Mouse (Mus musculus): ENCODE measurements around the gene Hoxa11.

The Hoxa11 gene

DNA sequence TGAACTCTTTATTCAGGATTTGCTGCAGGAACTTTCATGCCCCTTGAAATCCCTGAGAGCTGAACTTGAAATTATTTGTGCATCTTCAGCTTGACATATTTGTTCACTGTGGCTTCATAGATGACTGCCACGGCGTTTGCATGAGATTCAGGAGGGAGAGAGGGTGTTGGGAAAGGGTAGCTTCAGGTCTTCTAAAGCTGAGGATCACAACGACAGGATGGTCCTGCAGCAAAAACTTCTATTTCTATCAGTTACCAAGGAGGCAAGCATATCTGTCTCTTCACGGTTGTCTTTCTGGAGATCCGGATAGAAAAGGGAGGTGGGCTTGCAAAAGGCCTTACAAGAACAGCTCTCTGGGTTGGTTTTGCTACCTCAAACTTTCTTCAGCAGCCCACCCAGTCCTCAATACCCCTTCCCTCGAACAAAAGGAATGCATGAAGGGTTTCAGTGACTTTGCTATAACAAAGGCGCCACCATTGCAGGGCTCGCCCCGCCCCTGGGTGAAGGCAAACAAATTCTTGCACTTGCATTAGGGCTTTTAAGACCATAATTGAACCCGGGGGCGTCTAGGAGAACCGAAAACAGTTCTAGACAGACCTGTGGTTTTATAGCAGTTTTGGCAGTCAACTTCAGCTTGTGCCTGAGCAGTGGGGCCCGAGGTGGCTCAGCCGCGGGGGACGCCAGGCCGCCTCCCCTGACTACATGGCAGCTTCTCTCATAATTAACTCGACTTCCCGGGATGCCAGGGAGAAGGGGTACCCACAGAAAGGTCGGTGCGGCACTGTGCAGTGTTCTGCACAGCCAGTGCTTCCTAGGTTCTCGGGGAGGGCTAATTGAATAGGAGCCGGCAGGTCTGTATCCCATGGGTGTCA lies 2.4 kb upstream of the Hoxa11 start:
- no peak for DNase-seq (ENCODE audit: extremely low spot score)

- no peak for DNase-seq (ENCODE audit: extremely low spot score)
Observed at GRCm38 (mm10) chr6:52246916-52247315, 1.3 kb upstream of the Hoxa11 start.

GRCm38 (mm10) chr6:52246403-52246803 lies 793 bp upstream of the Hoxa11 start:
- DNase-seq (ENCODE audit: extremely low spot score) = no peak

GRCm38 (mm10) chr6:52245040-52245756 lies 412 bp downstream of the Hoxa11 start:
- DNase-seq (ENCODE audit: extremely low spot score) = peak; percentile 64

DNA sequence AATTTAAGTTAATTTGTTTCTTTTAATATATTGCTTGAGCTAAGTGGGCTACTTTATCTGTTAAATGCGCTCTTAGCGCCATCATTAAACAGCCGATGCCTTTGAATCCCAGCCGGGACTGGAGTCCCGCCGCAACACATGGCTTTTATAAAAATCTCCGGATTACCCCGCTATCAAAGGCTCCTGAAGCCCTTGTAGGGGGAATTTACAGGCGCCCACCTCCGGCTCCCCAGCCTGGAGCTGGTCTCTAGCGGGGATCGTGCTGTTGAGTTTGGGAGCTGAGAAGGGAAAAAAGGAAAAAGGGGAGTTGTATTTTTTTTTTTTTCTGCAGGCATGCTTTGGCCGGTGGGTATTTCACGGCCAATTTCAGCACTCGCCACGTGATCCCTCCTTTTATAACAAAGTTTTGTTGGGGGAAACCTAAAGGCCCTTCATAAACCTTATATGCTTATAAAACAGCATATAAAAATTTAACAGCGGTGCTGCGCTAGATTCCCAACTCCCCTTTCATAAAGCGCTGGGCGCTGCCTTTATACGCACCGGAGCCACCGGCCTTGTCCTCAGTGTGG lies 1.1 kb downstream of the Hoxa11 start:
- no peak for DNase-seq (ENCODE audit: extremely low spot score)

DNA sequence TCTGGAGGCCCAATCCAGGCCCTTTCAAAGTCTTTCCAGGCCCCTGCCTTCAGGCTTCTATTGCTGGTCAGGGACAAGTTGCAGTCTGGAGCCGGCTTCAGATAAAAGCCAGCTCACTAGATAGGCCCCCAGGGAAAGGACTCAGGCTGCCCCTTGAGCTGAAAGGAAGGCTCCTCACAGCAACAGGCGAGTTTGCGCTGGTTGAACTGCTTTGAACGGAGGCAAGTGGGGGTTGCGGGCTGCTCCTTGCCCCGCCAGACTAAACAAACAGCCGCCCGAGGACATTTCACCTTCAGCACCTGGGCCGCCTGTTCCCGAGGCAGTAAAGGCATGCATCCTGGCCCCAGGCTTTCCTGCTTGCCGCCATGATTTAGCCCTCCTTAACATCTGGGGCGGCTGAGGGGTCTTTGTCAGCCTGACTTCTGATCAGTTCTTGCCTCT lies 1.9 kb downstream of the Hoxa11 start:
- DNase-seq (ENCODE audit: extremely low spot score) = no peak

DNA sequence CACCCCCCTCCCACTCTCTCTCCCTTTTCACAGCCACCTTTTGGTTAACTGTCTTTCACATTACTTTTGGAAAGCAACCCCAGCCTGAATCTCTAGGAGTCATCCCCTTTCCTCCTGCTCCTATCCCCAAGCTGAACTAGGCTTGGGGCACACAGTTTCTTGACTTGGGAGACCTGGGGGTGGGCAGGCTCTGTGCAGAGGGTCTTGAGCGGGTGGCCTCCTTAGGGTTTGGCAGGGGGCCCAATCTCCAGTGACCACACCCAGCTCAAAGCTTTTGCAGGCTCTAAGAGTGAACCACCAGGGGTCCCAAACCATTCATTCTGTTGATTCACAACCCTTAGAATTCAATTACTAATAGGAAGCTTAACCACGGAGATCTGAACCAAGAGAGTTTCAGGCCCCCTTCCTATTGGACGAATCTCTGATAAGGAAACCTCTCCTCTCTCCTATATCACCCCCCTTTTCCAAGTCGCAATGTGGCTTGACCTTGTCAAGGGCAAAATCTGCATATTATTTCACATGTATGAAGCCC lies 2.7 kb downstream of the Hoxa11 start:
- no peak for DNase-seq (ENCODE audit: extremely low spot score)

GRCm38 (mm10) chr6:52241001-52241621 lies 4.5 kb downstream of the Hoxa11 start:
- no peak for DNase-seq (ENCODE audit: extremely low spot score)

- DNase-seq (ENCODE audit: extremely low spot score) = peak; percentile 89
Observed at GRCm38 (mm10) chr6:52240389-52241000, 5.1 kb downstream of the Hoxa11 start, which contains the start of gene Hoxa10. Gene Hoxa10, minus strand, starts transcription at chr6:52240854.

DNA sequence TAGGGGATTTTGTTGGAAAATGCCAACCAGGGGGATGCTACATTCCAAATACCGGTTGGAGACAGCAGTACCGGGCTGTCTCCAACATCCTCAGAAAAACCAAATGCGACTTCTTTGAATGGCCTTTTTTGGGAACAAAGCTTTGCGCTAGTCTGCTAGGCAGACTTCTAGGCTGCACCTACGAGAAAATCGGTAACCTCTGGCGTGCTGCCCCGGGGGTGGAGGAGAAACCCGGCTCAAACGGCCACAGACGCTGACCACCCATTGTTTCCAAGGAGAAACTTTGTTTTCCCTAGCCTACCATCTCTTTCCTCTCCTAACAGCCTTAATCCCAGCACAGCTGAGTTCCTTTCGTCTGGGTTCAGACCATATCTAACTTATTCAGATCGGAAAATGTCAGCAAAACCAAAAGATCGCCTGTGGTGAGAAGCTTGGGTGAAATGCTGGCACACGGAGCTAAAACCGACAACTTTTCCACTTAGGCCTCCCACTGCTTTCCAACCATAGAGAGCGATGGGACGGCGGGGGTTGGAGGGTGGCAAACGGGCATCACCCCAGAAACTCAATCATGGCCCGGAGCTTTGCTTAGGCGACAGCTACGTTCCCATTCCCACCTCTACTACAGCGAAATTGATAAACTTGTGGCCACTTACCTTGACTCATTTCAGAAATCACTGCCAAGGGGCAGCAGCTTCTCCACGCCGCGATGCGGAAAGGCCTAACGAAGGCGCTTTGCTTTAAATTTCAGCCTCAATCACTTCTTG lies 5.8 kb downstream of the Hoxa11 start:
- no peak for DNase-seq (ENCODE audit: extremely low spot score)

- DNase-seq (ENCODE audit: extremely low spot score) = no peak
Observed at GRCm38 (mm10) chr6:52238976-52239375, 6.6 kb downstream of the Hoxa11 start.

DNA sequence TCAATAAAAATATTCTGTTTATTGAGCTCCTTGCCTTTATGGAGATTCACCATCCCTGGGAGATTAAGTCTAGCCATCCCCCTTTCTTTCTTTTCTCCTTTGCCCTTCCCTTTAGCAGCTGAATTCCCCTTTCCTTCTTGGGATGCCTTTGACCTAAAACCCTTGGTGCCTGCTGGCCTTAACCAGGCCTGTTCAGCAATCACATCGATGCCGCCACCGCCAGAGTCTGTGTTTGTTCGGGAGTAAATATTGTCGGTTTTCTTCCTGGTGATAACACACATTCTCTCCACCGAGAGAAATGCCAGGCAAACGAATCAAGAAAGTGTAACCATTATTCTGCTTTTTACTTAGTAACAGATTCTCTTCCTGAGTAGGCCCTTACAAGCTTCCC lies 7.5 kb downstream of the Hoxa11 start:
- no peak for DNase-seq (ENCODE audit: extremely low spot score)

GRCm38 (mm10) chr6:52237346-52238154 lies 8.1 kb downstream of the Hoxa11 start:
- DNase-seq (ENCODE audit: extremely low spot score) = no peak

DNA sequence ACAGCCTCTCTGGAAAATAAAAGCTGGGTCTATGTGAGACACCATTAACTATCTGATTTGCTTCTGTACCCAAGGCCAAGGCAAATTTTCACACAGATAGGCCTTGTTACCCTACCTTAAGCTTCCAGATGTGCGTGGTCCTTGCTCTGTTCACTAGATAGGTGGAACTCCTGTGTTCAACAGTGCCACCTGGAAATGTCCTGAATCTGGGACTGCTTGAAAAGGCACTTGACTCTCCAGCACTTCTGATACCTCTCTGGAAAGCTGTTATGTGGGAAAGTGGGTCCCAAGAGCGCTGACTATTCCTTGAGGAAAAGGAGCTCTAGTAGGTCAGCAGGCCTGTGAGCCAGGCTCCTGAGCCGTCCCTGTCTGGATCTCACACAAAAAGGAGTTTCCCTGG lies 8.8 kb downstream of the Hoxa11 start:
- no peak for DNase-seq (ENCODE audit: extremely low spot score)

DNA sequence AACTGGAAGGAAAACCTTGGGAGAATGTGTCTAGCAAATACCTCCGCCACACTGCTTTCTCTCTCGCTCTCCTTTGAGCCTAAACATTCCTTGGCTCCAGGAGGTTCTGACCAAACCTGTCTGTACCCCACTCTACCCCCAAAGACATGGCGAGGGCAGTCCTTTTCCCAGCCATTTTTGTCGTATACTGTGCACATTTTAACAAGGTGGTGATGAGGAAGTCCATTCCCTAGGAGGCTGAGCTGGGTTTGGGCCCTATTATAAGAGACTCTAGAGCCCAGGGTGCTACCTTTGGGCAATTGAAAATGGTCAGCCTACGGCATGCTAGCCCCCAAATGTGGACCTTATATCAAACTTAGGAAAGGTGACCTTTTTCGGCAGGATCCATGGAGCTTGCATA lies 9.7 kb downstream of the Hoxa11 start:
- no peak for DNase-seq (ENCODE audit: extremely low spot score)

- DNase-seq (ENCODE audit: extremely low spot score) = no peak
Observed at GRCm38 (mm10) chr6:52235267-52235666, 10.3 kb downstream of the Hoxa11 start.

GRCm38 (mm10) chr6:52234428-52235140 lies 11.0 kb downstream of the Hoxa11 start:
- DNase-seq (ENCODE audit: extremely low spot score) = no peak

GRCm38 (mm10) chr6:52233546-52234427 lies 11.8 kb downstream of the Hoxa11 start:
- no peak for DNase-seq (ENCODE audit: extremely low spot score)
